Mouse (Mus musculus) cerebellum, postnatal 36 days (tissue): ENCODE measurements around the gene Mgat3.

ENCODE experiments used
- DNase-seq, 2 experiments: peaks; one replicate each; pipeline ENCODE4 v3.0.0; 2021 to 2022; ENCODE audit warnings: mixed read lengths in 2 of 2

Gene Mgat3

GRCm38 (mm10) chr15:80263610-80264575 lies 90.4 kb downstream of the Mgat3 start, which contains the start of gene Rps19bp1:
TSS of gene Rps19bp1 (minus strand) at chr15:80264315.
- peak; percentile 84 to 86 for DNase-seq
